Mouse (Mus musculus) embryonic facial prominence, embryonic 13.5 days (tissue): ENCODE measurements around the gene Srpk3. TPM values are rescaled to one million over a fixed set of nuclear protein-coding genes. Genes with fewer than 3 reads are reported as not detected.
"Not testable (repeated sequence)": the region's sequence is repeated elsewhere in the genome, so short reads cannot be mapped to it uniquely, and the experiment has no call there.

Experiments used
- ATAC-seq: fragments of 200-750 bp; cut with Nextera tagmentation; 2 replicates; pipeline ENCODE4 v1.8.0; 2017; ENCODE audit warnings: low read depth; ENCODE audit not compliant: insufficient number of reproducible peaks, insufficient read depth, low FRiP score, low TSS enrichment
- H3K27ac ChIP-seq: fragments of 300-500 bp; sonication (generic); 2 replicates; pipeline ENCODE4 v1.5.1; 2015; ENCODE audit warnings: moderate library complexity, mild to moderate bottlenecking, inconsistent platforms
- H3K27me3 ChIP-seq: fragments of 300-500 bp; sonication (generic); 2 replicates; pipeline ENCODE4 v1.6.1; 2015; ENCODE audit warnings: mild to moderate bottlenecking, inconsistent platforms
- H3K36me3 ChIP-seq: fragments of 300-500 bp; sonication (generic); 2 replicates; pipeline ENCODE4 v1.6.1; 2015; ENCODE audit warnings: mild to moderate bottlenecking, inconsistent platforms
- H3K4me1 ChIP-seq: fragments of 300-500 bp; sonication (generic); 2 replicates; pipeline ENCODE4 v1.6.1; 2015; ENCODE audit warnings: inconsistent platforms
- H3K4me2 ChIP-seq: fragments of 300-500 bp; sonication (generic); 2 replicates; pipeline ENCODE4 v1.6.1; 2015; ENCODE audit warnings: moderate library complexity, mild to moderate bottlenecking, inconsistent platforms
- H3K4me3 ChIP-seq: fragments of 300-500 bp; sonication (generic); 2 replicates; pipeline ENCODE4 v1.5.1; 2015; ENCODE audit warnings: mild to moderate bottlenecking, inconsistent platforms
- H3K9ac ChIP-seq: fragments of 300-500 bp; sonication (generic); 2 replicates; pipeline ENCODE4 v1.6.1; 2015; ENCODE audit warnings: mild to moderate bottlenecking, inconsistent platforms
- H3K9me3 ChIP-seq: fragments of 300-500 bp; sonication (generic); 2 replicates; pipeline ENCODE4 v1.6.1; 2016; ENCODE audit warnings: inconsistent platforms
- WGBS: fragments of 180-500 bp; shearing (Covaris S2); methylation state at CpG from one replicate; pipeline ENCODE4 v1.1.7; 2015; ENCODE audit warnings: mixed read lengths; 5-methylcytosine and 5-hydroxymethylcytosine counted together
- polyA plus RNA-seq: library from polyadenylated mRNA; unstranded; fragments of >200 nt; fragmentation: Nextera tagmentation; extraction: Ambion mirVana; gene quantifications from 2 replicates; pipeline ENCODE4 v1.2.1, GENCODE M21; 2015

The Srpk3 gene
- polyA plus RNA-seq: 3.0 and 3.5 TPM in 2 replicates

DNA sequence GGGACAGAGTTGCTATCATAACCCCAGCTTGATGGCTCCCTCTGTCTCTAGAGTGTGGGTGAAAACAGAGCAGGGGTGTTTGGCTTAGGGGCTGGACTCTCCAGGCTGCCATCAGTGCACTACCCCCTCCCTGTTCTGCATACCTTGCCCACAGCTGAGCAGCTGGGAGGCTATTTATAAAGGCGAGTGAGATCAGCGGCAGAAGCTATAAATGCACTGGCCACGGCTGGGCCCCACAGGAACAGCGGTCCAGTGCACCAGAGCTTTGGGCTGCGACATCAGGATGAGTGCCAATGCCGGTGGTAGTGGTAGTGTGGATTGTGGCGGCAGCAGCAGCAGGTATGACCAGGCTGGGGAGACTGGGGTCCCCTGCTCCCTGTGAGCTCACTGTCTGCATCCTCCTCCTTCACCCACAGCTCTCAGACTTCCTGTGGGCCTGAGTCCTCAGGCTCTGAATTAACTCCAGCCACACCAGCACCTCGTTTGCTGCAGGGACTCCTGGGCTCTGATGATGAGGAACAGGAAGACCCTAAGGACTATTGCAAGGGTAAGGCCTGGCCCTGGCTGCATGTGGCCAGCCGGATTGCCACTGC lies at the start of gene Srpk3:
TSS of gene Srpk3 (plus strand) at position 238 of the 593 bp plus-strand sequence.
- Histone ChIP-seq H3K27me3 (no peaks in the 10 kb centered on the region), H3K9me3 (no peaks in the 10 kb centered on the region), H3K36me3 (peaks cover 29% of the 10 kb centered on the region), H3K9ac (no peak within 1 kb of the TSS), H3K27ac (no peak within 1 kb of the TSS), H3K4me1 (no peaks in the 10 kb centered on the region), H3K4me3 (no peak within 1 kb of the TSS), H3K4me2 (no peak within 1 kb of the TSS)
- no peak for ATAC-seq
- WGBS: 67% methylated on average over 9 of the region's 9 CpGs

DNA sequence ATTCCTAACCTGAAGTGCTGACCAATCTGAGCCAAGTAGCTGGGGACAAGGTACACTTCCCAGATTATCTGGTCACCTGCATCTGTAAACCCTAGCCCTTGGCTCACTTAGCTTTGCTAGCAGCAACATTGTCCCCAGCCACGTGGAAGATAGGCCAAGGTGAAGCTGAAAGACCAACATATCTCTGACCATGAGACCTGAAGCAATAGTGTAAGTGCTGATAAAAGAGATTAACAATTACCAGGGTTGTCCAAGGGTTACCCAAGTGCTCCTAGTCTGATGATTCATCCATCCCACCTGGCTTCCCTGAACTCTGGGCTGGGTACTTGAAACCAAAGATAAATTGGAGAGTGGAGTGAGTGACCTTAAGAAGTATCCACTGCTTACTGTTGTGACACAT lies 43.3 kb upstream of the Srpk3 start:
- Histone ChIP-seq H3K27ac (no peak overlapping the region), H3K9me3 (no peaks in the 10 kb centered on the region), H3K4me3 (no peak overlapping the region), H3K4me2 (no peak overlapping the region), H3K9ac (no peak overlapping the region), H3K4me1 (no peaks in the 10 kb centered on the region), H3K27me3 (no peaks in the 10 kb centered on the region), H3K36me3 (peaks cover 13% of the 10 kb centered on the region; the same call in 1 of the 2 replicates)
- 34% methylated on average over 1 of the region's 1 CpGs for WGBS
- ATAC-seq: no peak

DNA sequence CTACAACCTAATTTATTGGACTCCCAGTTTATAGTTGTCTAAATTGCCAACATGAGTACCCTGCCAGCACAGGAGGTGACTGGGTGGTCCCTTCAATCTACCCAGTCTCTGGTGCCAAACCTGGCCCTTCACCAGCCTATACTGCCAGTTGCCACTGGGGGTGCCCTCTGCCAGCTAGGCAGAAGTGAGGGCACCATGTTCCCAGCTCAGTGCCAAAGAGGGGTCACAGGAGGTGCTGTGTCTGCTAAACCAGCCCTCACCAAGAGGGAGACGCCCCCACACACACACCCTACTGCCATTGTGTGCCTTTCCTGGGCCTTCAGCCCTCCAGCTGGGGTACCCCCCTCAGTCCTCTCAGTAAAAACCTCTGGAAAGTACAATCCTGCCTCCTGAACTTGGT lies 36.0 kb upstream of the Srpk3 start:
- no peak overlapping the region for H3K4me2 ChIP-seq
- no peak for ATAC-seq
- no peaks in the 10 kb centered on the region for H3K9me3 ChIP-seq
- H3K27ac ChIP-seq: no peak overlapping the region
- H3K4me1 ChIP-seq: no peaks in the 10 kb centered on the region
- H3K4me3 ChIP-seq: no peak overlapping the region
- 50% methylated on average over 1 of the region's 1 CpGs for WGBS
- no peak overlapping the region for H3K9ac ChIP-seq
- H3K27me3 ChIP-seq: peaks cover 2% of the 10 kb centered on the region; the same call in 1 of the 2 replicates
- 0 out of 2 replicates have a peak, but pooled peaks cover 3% of the 10 kb centered on the region for H3K36me3 ChIP-seq

DNA sequence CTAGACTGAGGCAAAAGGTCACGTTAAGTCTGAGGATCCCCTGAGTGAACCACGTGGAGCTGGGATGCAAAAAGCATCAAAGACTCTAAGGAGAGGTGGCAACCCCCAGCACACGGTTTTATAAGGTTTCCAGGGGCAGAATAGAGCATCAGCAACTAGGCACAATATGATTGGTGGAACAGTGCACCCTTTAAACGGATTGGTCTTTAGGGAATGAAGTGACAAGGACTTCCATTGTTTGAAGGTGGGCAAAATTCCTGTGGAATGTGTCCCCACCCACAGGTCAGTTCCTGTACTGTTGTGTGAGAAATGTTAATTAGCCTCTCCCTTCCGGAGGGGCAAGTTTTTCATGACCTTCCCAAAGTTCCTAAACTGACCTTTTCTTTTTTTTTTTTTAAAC lies 35.1 kb upstream of the Srpk3 start:
- H3K4me3 ChIP-seq: no peak overlapping the region
- no peak for ATAC-seq
- H3K4me1 ChIP-seq: no peaks in the 10 kb centered on the region
- no peak overlapping the region for H3K27ac ChIP-seq
- 51% methylated on average over 5 of the region's 5 CpGs for WGBS
- peaks cover 2% of the 10 kb centered on the region; the same call in 1 of the 2 replicates for H3K27me3 ChIP-seq
- H3K9me3 ChIP-seq: no peaks in the 10 kb centered on the region
- H3K36me3 ChIP-seq: 0 out of 2 replicates have a peak, but pooled peaks cover 3% of the 10 kb centered on the region
- H3K9ac ChIP-seq: no peak overlapping the region
- H3K4me2 ChIP-seq: no peak overlapping the region

DNA sequence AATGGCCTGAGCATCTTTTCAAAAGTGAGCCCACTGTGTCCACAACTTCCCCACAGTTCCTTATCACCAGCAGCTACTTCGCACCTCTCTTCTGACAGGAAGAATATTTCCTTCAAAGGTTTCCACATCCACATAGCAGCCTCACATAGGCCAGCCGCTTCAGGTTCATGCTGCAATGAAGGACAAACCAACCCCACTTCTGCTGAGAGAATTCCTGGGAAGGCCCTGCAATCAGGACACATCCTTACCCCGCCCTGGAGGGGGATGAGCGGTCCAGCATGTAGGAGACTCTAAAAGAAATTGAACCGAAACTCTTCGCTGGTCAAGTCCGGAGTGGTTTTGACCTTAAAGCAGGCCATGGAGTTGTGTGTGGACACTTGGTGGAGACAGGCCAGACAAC lies 34.4 kb upstream of the Srpk3 start:
- not testable (repeated sequence) for H3K4me3 ChIP-seq, H3K27me3 ChIP-seq, H3K9ac ChIP-seq, H3K27ac ChIP-seq, H3K36me3 ChIP-seq, H3K4me1 ChIP-seq, H3K9me3 ChIP-seq, H3K4me2 ChIP-seq, ATAC-seq
- WGBS: 91% methylated on average over 7 of the region's 7 CpGs

DNA sequence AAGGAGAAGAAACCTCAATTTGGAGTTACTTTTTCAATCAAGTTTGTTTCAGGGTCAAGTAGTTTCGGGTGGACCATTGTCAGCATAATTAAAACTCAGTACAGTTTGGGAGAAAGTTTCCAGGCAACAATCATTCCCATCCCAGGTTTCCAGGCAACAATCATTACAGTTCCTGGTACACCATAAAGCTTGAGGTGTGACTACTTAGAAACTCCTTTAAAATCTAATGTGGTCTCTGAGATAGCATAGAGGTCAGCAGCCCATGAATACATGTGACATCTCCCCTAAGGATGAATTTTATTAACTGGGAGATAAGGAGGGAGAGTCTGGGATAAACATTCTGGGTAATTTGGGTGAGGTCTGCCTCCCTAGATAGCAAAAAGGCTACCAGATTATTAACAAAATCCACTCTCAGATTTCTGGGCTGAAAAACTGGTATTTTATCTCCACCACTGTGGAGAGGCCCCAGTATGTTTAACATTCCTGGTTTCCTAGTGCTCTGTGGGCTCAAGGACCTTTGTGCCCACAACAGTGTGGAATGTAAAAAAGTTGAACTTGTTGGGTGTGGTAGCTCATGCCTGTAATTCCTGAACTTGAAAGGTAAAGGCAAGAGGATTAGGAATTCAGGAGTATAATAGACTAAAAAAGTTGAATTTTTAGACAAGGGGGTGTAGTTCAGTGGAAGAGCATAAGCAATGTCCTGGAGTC lies 29.3 kb upstream of the Srpk3 start:
- Histone ChIP-seq H3K4me1 (no peaks in the 10 kb centered on the region), H3K9me3 (no peaks in the 10 kb centered on the region), H3K9ac (no peak overlapping the region), H3K36me3 (no peaks in the 10 kb centered on the region), H3K4me2 (no peak overlapping the region), H3K27me3 (no peaks in the 10 kb centered on the region), H3K4me3 (no peak overlapping the region), H3K27ac (no peak overlapping the region)
- no peak for ATAC-seq
- WGBS: 84% methylated on average over 1 of the region's 1 CpGs

DNA sequence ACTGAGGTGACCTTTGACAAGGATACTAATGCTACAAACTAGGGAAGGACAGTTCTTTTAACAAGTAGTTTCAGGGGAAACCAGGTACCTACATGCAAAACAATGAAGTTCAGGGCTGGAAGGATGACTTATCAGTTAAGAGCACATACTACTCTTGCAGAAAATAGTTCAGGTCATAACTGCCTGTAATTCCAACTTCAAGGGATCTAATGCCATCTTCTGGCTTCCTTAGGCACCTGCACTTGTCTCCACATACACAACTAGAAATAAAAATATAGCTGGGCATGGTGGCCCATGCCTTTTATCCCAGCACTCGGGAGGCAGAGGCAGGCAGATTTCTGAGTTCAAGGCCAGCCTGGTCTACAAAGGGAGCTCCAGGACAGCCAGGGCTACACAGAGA lies 25.2 kb upstream of the Srpk3 start:
- ATAC-seq: no peak
- Histone ChIP-seq H3K4me3 (no peak overlapping the region), H3K4me1 (no peaks in the 10 kb centered on the region), H3K36me3 (no peaks in the 10 kb centered on the region), H3K27me3 (no peaks in the 10 kb centered on the region), H3K9me3 (no peaks in the 10 kb centered on the region), H3K9ac (no peak overlapping the region), H3K27ac (no peak overlapping the region), H3K4me2 (no peak overlapping the region)
- 88% methylated on average over 1 of the region's 1 CpGs for WGBS

DNA sequence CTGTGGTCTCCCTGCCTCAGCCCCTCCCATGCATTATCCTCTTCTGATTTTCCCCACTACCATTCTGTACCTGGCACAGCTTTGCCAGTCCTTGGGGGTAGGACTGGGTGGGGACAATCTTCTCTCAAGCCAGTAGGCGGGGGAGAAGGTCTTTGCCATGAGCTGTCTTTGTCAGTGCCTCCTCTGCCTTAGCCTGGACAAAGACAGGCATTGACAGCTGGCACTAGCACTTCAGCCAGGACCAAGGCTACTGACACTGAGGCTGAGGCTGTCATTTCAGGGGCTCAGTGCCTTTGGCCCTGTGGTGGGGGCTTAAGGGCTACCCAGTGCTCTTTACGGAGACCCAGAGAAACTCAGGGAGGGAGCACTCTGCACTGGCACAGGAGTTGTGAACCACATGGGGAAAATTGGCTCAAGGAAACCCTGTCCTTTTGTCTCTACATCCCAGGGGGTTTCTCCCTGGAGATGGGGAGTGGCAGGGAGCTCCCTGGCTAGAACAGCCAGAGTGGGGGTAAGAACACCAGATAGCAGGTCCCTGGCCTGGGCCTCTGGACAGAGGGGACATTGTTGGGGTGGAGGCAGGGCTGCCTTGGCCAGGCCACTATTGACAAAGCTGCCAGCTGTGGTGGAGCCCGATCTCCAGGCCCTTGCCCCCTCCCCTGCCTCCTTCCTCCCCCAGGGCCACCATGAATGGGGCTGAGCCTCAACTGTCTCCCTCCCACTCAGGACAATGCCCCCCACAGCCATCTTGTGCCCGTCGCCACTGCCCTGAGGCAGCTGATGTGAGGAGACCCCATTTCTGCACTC lies 17.7 kb upstream of the Srpk3 start, which contains the start of gene Plxnb3:
TSS of gene Plxnb3 (plus strand) at position 757 of the 807 bp plus-strand sequence.
- ATAC-seq: no peak
- WGBS: 54% methylated on average over 5 of the region's 5 CpGs

DNA sequence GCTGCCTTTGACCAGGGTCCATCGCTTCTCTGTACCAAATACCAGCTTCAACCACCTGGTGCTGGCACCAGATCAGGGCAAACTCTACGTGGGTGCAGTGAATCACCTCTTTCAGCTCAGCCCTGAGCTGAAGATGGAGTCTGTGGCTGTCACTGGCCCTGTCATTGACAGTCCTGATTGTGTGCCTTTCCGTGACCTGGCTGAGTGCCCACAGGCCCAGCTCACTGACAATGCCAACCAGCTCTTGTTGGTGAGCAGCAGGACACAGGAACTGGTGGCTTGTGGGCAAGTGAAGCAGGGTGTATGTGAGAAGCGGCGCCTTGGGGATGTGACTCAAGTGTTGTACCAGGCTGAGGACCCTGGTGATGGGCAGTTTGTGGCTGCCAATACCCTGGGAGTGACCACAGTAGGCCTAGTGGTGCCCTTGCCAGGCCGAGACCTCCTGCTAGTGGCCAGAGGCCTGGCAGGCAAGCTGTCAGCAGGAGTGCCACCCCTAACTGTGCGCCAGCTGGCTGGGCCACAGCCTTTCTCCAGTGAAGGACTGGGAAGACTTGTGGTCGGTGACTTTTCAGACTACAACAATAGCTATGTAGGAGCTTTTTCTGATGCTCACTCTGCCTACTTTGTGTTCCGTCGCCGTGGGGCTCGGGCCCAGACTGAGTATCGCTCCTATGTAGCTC lies 15.5 kb upstream of the Srpk3 start:
- Histone ChIP-seq H3K9me3 (no peaks in the 10 kb centered on the region), H3K27me3 (peaks cover 21% of the 10 kb centered on the region; the same call in 1 of the 2 replicates), H3K9ac (no peak overlapping the region), H3K4me1 (no peaks in the 10 kb centered on the region), H3K4me2 (no peak overlapping the region), H3K4me3 (no peak overlapping the region), H3K36me3 (no peaks in the 10 kb centered on the region), H3K27ac (no peak overlapping the region)
- no peak for ATAC-seq
- 85% methylated on average over 13 of the region's 13 CpGs for WGBS

More for the DNA sequence above, 17.7 kb upstream of the Srpk3 start, which contains the start of gene Plxnb3:
- Histone ChIP-seq H3K27me3 (peaks cover 21% of the 10 kb centered on the region; the same call in 1 of the 2 replicates), H3K9me3 (no peaks in the 10 kb centered on the region), H3K27ac (no peak within 1 kb of the TSS), H3K4me2 (no peak within 1 kb of the TSS), H3K4me3 (no peak within 1 kb of the TSS), H3K9ac (no peak within 1 kb of the TSS), H3K36me3 (no peaks in the 10 kb centered on the region), H3K4me1 (no peaks in the 10 kb centered on the region)

DNA sequence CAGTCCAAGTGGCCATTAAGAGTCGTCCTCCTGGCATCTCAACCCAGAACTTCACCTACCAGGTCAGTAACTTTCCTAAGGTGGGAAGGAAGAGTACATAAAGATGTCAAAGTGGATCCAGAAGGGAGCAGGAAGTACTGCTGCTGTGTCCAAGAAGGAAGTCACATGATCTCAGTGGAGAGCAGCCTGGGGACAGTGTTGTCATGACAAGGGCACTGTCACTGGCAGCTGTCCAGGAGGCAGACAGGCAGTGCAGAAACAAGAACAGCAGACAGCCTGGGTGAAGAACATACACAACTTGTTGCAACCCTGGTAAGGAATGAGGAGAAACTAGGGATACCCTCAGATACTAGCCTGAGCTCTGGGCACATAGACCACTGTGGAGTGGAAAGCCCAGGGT lies 8.9 kb upstream of the Srpk3 start:
- WGBS: 54% methylated on average over 1 of the region's 1 CpGs

DNA sequence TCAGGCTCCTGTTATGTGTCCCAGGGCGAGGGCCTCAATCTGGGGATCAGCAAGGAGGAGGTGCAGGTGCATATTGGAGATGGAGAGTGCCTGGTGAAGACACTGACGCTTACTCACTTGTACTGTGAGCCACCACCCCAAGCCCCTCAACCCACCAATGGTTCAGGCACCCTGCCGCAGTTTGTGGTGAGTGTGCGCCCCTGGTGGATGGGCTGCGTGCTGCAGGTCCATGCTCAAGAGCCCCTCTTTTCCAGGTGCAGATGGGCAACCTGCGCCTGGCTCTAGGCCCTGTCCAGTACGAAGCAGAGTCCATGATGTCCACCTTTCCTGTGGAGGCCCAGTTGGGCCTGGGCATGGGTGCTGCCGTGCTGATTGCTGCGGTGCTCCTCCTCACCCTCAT lies 6.9 kb upstream of the Srpk3 start:
- Histone ChIP-seq H3K9ac (no peak overlapping the region), H3K4me2 (no peak overlapping the region), H3K36me3 (no peaks in the 10 kb centered on the region), H3K4me1 (no peaks in the 10 kb centered on the region), H3K27me3 (no peaks in the 10 kb centered on the region), H3K9me3 (no peaks in the 10 kb centered on the region), H3K4me3 (no peak overlapping the region), H3K27ac (no peak overlapping the region)
- 63% methylated on average over 9 of the region's 9 CpGs for WGBS
- no peak for ATAC-seq

More for the DNA sequence above, 8.9 kb upstream of the Srpk3 start:
- ATAC-seq: no peak
- H3K27me3 ChIP-seq: no peaks in the 10 kb centered on the region
- no peak overlapping the region for H3K4me2 ChIP-seq
- no peak overlapping the region for H3K27ac ChIP-seq
- no peak overlapping the region for H3K4me3 ChIP-seq
- H3K9ac ChIP-seq: no peak overlapping the region
- no peaks in the 10 kb centered on the region for H3K36me3 ChIP-seq
- no peaks in the 10 kb centered on the region for H3K4me1 ChIP-seq
- no peaks in the 10 kb centered on the region for H3K9me3 ChIP-seq
